Mouse (Mus musculus) ES-E14 (cell line): ENCODE data around the gene Defb29. TPM values are rescaled to one million over a fixed set of nuclear protein-coding genes. Genes with fewer than 3 reads are reported as not detected.
A peak's percentile ranks its signal among the peaks of the same experiment; 100 is the strongest.

ENCODE experiments used
- DNase-seq: peaks from one replicate; pipeline ENCODE4 v3.0.0-alpha.2; 2013; ENCODE audit warnings: low read depth, low spot score
- H3K27ac ChIP-seq: 2 replicates; pipeline ENCODE4 v1.5.1; 2012; ENCODE audit warnings: low read depth, mild to moderate bottlenecking, low read length, moderate library complexity, mixed read lengths; ENCODE audit not compliant: poor library complexity, insufficient read depth, severe bottlenecking
- H3K36me3 ChIP-seq: 2 replicates; pipeline ENCODE4 v1.6.1; 2012; ENCODE audit warnings: mild to moderate bottlenecking, low read length, moderate library complexity, mixed read lengths; ENCODE audit not compliant: control insufficient read depth, poor library complexity, insufficient read depth, severe bottlenecking
- H3K4me1 ChIP-seq, 2 experiments: fragments of 150-350 bp in 1 of 2; sonication (generic) in 1 of 2; 2 replicates each; pipeline ENCODE4 v1.6.1; 2012; ENCODE audit warnings: low read length in 2 of 2, mild to moderate bottlenecking in 1 of 2, mixed read lengths in 1 of 2; ENCODE audit not compliant: control insufficient read depth in 2 of 2, insufficient read depth in 2 of 2, poor library complexity in 1 of 2
- H3K4me3 ChIP-seq, 2 experiments: fragments of 150-350 bp in 1 of 2; sonication (generic) in 1 of 2; 2 replicates each; pipeline ENCODE4 v1.5.1; 2012; ENCODE audit warnings: low read length in 2 of 2, low read depth in 1 of 2, mild to moderate bottlenecking in 1 of 2, mixed read lengths in 1 of 2; ENCODE audit not compliant: insufficient read depth in 1 of 2, poor library complexity in 1 of 2, severe bottlenecking in 1 of 2
- H3K9ac ChIP-seq: 2 replicates; pipeline ENCODE4 v1.6.1; 2012; ENCODE audit warnings: low read depth, mild to moderate bottlenecking, low read length, mixed read lengths; ENCODE audit not compliant: poor library complexity, insufficient read depth, severe bottlenecking
- H3K9me3 ChIP-seq: fragments of 150-350 bp; sonication (generic); 2 replicates; pipeline ENCODE4 v1.6.1; 2012; ENCODE audit warnings: low read depth, mild to moderate bottlenecking, low read length; ENCODE audit not compliant: control insufficient read depth, insufficient read depth
- CHD2 ChIP-seq: IDR thresholded peaks from 2 replicates; pipeline ENCODE4 v1.6.1; 2014; ENCODE audit warnings: mild to moderate bottlenecking, low read depth, low read length, inconsistent platforms
- HCFC1 ChIP-seq: IDR thresholded peaks from 2 replicates; pipeline ENCODE4 v1.6.1; 2012; ENCODE audit warnings: low read length, inconsistent platforms, borderline replicate concordance; ENCODE audit not compliant: insufficient read depth
- MAFK ChIP-seq: IDR thresholded peaks from 2 replicates; pipeline ENCODE4 v1.6.1; 2014; ENCODE audit warnings: mild to moderate bottlenecking, low read depth, low read length, inconsistent platforms; ENCODE audit not compliant: insufficient read depth
- ZC3H11A ChIP-seq: IDR thresholded peaks from 2 replicates; pipeline ENCODE4 v1.6.1; 2012; ENCODE audit warnings: low read depth, mild to moderate bottlenecking, inconsistent platforms, low read length, borderline replicate concordance
- ZNF384 ChIP-seq: IDR thresholded peaks from 2 replicates; pipeline ENCODE4 v1.6.1; 2012; ENCODE audit warnings: low read depth, low read length, inconsistent platforms
- in situ Hi-C, 2 experiments: fragments of 600-800 bp; cut with MboI; formaldehyde crosslinking; loops; one replicate each; pipeline ENCODE4 v1.15.1; 2025; ENCODE audit warnings: low sequenced_read_pairs in 2 of 2, inconsistent platforms in 1 of 2; ENCODE audit not compliant: unreplicated experiment in 2 of 2
- total RNA-seq: library from RNA; depleted of rRNA; stranded (reverse); fragments of 300-350 nt; gene quantifications from 2 replicates; pipeline ENCODE4 v1.2.3, GENCODE M21; 2012

The Defb29 gene
- total RNA-seq, 1 experiment = not detected

- Histone ChIP-seq H3K36me3 (no peaks in the 10 kb centered on the region), H3K4me1 (no peaks in the 10 kb centered on the region), H3K9me3 (no peaks in the 10 kb centered on the region), H3K9ac (no peak overlapping the region), H3K27ac (no peak overlapping the region), H3K4me3 (no peak overlapping the region)
- TF ChIP-seq ZC3H11A = peak; percentile 44; the same call in 1 of the 2 replicates
- TF ChIP-seq CHD2 = no peak
- in situ Hi-C loops = no loop called here
- peak; percentile 42 for DNase-seq
These were observed 4.8 kb upstream of the Defb29 start for GRCm38 (mm10) chr2:152544691-152545090.

GRCm38 (mm10) chr2:152543478-152543877 is 3.6 kb upstream of the Defb29 start:
- in situ Hi-C loops = no loop called here
- Histone ChIP-seq H3K9me3 (no peaks in the 10 kb centered on the region), H3K4me3 (no peak overlapping the region), H3K27ac (no peak overlapping the region), H3K36me3 (no peaks in the 10 kb centered on the region), H3K9ac (no peak overlapping the region), H3K4me1 (no peaks in the 10 kb centered on the region)
- TF ChIP-seq HCFC1 (no peak), MAFK (no peak), ZNF384 (no peak), ZC3H11A (no peak), CHD2 (no peak)
- no peak for DNase-seq

DNA sequence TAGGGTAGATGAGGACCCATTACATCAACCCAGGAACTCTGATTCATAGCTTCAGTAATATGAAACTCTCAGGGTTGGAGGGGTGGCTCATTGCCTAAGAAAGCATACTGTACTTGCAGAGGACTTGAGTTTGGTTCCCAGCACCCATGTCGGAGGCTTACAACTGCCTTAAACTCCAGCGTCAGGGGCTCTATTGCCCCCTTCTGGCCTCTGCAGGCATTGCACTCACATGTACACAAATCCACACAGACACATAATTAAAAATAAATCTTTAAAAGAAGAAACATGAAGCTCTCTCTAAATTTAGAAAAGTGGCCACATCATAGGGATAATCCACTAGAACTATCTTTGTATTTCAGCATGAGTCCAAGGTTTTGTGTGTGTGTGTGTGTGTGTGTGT is 3.0 kb upstream of the Defb29 start:
- Histone ChIP-seq H3K36me3 (no peaks in the 10 kb centered on the region), H3K9me3 (no peaks in the 10 kb centered on the region), H3K9ac (no peak overlapping the region), H3K27ac (no peak overlapping the region), H3K4me3 (no peak overlapping the region), H3K4me1 (no peaks in the 10 kb centered on the region)
- TF ChIP-seq CHD2 (no peak), HCFC1 (no peak), ZNF384 (no peak), ZC3H11A (no peak), MAFK (no peak)
- in situ Hi-C loops = no loop called here
- DNase-seq = no peak

- Histone ChIP-seq H3K27ac (no peak overlapping the region), H3K9me3 (no peaks in the 10 kb centered on the region), H3K9ac (no peak overlapping the region), H3K4me1 (no peaks in the 10 kb centered on the region), H3K4me3 (no peak overlapping the region), H3K36me3 (no peaks in the 10 kb centered on the region)
- DNase-seq = no peak
- in situ Hi-C loops = no loop called here
- TF ChIP-seq ZNF384 = no peak
These were observed 2.1 kb upstream of the Defb29 start for GRCm38 (mm10) chr2:152541979-152542378.

DNA sequence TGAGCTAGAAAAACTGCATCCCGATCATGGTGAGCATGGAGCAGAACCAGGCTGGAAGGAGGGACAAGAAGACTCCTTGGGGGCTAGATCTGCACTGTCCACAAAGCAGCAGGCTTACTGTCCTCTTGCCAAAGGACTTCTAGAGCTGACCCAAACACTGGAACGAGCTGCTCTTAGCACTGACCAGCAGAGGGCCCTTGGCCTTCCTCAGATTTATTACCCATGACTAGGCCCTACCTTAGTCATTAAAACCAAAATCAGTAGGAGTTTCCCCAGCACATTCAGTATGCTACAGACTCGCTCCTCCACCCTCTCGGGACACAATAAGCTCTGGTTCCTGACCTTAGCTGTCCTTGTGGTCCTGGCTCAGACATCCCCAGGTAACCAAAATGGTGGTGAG is 21.9 kb downstream of the Defb29 start, which contains the start of gene Defb28:
Gene Defb28 (plus strand): TSS at position 275 of the 400 bp plus-strand sequence.
- Histone ChIP-seq H3K4me1 (no peaks in the 10 kb centered on the region), H3K27ac (no peak within 1 kb of the TSS), H3K9me3 (no peaks in the 10 kb centered on the region), H3K36me3 (no peaks in the 10 kb centered on the region), H3K9ac (no peak within 1 kb of the TSS), H3K4me3 (no peak within 1 kb of the TSS)
- TF ChIP-seq ZNF384 = no peak
- in situ Hi-C loops = no loop called here
- no peak for DNase-seq
